Mouse (Mus musculus): ENCODE data around the gene Olfr24.

- TF ChIP-seq CTCF (IDR thresholded peaks at IDR 0.05; ENCODE audit: extremely low read depth, insufficient read depth, low read length) = no peak
- TF ChIP-seq POLR2A (IDR thresholded peaks at IDR 0.05; ENCODE audit: extremely low read depth, insufficient read depth, low read length) = no peak
Observed at GRCm38 (mm10) chr9:18779476-18779875, 15.7 kb upstream of the Olfr24 start.
